Mouse (Mus musculus): Measurements from ENCODE around the gene Safb2.

DNA sequence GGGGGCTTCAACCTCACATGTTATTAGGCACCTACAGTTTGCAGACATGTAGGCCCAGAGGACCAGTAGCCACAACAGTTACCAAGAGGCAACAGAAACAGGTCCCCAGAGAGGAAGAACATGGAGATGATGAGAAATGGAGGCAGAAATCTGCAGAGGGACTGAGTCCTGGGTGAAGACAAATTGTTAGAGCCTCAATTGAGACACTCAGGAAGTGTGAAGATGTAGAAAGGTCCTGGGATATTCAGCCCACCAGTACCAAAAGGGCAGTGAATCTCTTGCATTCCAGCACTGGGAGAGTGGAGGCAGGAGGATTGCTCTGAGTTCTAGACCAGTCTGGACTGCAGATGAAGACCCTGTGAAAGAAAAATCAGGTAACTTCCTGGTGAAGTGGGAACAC lies 70.1 kb downstream of the Safb2 start:
- TF ChIP-seq POLR2A (IDR thresholded peaks at IDR 0.05; ENCODE audit: borderline replicate concordance, low read depth, low read length) (no peak), CTCF (IDR thresholded peaks at IDR 0.05; ENCODE audit: low read depth, low read length) (no peak)
